Mouse (Mus musculus) cerebellum, adult 9-11 months (tissue): ENCODE data around the gene Eml1.

Experiments used
- DNase-seq: peaks from one replicate; pipeline ENCODE4 v3.0.0; 2022

The Eml1 gene

DNA sequence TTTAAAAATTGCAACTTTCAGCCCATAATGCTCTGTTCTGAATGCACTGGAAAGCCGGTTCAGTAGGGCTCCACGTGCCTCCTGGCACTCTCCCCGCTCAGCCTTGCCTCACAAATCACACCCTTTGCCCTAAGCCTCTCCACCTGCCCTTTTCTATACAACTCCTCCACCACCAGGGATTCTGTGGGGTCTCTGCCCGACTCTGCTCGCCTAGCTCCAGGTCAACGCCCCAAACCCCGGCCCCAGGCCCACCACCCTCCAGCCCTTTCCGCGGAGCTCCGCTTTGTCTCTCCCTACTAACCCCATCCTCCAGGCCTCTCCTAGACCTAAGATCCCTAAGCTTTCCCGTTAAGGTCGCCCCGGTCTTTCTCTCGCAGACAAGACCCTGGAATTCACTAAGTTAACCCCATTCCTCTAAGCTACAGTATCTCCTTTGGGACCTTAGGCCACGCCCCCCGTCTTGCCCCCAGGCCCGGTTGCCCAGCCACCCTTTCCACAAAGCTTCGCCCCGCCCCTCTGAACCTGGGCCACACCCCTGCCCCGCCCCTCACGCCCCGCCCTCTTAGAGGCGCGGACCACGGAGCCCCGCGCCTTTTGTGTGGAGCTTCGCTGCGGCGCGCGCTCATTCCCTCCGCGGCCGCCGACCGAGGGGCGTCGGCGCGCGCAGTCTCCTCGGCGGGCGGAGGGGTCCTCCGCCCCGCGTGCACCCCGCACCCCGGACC, 183.5 kb downstream of the Eml1 start, which contains the start of gene Evl:
Gene Evl, plus strand, starts transcription at position 601 of the 722 bp plus-strand sequence.
- peak; percentile 84 for DNase-seq

DNA sequence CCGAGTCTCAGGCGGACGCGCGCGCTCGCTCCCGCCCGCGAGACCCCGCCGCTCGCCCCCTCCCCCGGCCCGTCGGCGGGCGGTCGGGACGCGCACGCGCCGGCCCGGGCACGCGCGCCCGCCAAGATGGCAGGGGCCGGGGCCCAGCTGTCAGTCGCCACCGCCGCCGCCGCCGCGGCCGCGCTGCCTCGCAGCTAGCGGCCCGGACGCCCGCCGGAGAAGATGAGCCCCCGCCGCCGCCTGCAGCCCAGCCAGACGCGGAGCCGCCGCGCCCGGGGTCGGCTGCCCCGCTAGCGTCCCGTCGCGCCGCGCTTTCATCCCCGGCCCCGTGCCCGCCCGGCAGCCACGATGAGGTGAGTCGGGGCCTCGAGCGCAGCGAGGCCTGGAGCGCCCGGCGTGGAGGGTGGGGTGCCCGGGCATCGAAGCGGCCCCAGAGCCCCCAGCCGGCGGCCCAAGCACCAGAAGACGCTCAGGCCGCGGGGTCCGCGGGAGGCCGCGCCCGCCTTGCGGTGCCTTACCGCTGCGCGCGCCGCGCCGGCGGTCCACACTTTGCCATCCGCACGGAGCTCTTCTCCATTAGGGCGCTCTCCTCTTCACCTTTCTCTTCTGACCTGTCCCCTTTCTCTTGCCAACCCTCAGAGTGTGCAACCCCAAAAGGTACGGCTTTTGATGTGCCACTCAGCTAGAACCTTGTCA, 184.3 kb downstream of the Eml1 start:
- peak; percentile 50 for DNase-seq

DNA sequence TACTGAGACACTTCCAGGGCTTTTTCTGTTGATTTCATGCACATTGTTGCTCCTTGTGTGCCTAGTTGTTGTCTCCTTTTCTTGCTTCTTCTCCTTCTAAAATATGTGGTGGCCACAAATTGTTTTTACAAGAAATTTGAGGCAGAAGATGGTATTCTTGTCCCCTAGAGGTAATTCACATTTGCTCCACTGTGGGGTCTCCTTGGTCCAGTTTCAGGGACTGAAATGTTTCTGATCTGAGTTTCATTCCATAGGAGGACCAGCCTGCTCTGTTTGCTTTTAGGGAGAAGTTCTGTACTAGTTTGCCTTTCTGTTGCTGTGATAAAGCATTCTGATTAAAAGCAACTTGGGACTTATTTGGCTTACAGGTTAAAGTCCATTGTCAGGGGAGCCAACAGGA, 187.4 kb downstream of the Eml1 start:
- DNase-seq = no peak

DNA sequence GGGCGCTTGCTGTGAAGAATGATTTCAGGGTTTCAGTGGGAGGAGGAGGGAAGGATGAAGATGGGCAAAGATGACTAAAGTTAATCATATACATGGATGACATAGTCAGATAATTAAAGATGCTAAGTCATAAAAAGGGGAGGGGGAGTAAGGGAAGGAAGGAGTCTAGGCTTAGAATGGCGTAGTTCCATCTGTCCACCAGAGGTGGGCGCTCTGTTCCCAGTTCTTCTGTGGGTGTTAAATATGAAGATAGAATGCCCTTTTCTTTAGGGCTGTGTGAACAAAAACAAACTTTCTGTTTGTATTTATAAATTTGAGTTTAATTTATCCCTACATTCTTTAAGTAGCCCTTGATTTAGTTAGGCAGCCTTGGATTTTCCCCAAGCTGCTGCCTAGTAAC, 192.5 kb downstream of the Eml1 start:
- no peak for DNase-seq

DNA sequence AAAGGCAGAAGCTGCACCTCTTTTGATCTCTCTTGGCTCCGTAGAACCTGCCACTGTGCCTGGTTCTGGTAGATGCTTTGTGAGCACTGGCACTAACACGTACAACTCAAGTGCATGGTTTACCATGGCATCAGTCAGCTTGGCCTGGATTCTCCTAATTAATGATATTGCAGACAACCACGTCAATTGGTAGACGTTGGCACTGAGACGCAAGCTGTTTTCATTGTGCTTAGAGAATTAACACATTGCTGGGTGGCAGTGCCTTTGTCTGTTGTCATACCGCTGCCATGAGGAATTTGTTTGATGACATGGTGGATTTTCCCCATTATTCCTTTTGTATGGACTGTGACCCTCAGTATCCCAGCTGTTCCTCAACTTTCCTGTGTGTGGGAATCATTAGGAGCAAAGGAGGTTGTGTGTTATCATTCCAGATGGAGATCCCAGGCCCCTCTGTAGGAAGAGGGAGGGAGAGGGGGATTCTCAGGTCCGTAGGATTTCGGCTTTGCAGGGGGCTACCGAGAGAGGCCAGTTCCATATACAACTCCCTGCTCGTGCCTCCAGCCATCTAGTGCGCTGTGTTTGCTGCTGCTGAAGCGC, 194.3 kb downstream of the Eml1 start:
- DNase-seq = no peak

DNA sequence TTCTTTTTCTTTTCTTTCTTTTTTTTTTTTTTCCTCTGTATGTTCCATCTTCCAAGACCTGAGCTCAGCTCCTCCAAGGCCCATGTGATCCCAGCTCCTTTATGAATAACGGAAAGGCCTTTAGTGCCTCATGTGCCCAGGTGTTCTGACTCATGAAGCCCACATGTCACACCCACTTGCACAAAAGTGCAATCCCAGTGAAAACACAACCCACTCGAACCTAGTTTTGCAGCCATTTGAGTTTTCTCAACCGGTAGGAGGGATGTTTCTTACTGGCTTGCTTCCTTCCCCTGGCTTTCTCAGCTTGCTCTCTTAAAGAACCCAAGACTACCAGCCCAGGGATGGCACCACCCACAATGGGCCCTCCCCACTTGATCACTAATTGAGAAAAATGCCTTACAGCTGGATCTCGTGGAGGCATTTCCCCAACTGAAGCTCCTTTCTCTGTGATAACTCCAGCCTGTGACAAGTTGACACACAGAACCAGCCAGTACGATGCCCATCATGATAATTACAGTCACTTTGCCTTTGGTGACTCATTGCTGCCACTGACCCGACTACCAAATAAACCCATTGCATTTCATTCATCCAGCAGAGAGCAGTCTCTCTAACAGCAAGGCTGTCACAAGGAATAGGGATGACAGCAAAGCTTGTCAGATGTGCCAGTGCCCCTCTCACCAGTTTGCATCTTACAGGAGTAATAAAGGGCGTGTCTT, 208.6 kb downstream of the Eml1 start:
- DNase-seq = no peak

DNA sequence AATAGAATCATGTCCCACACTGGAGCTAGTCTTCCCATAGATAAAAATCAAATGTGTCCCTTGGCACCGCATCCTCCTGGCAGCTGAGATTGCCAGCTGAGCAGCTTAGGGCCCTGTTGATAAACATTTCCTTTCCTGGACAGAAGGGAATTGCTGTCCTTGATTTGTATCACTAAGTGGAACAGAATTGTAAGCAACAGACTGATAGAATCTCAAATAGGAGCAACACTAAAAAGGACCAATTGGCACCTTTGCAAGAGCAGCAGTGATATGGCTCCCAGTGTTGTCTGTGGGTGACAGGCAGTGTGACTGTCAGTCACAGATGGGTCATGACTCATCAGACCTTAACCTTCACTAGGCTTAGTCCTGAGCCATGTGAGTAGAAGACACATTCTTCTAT, 213.0 kb downstream of the Eml1 start:
- DNase-seq = peak; percentile 55
